14 mouse cellular contexts compared by ENCODE assay signal in the genomic region with DNA sequence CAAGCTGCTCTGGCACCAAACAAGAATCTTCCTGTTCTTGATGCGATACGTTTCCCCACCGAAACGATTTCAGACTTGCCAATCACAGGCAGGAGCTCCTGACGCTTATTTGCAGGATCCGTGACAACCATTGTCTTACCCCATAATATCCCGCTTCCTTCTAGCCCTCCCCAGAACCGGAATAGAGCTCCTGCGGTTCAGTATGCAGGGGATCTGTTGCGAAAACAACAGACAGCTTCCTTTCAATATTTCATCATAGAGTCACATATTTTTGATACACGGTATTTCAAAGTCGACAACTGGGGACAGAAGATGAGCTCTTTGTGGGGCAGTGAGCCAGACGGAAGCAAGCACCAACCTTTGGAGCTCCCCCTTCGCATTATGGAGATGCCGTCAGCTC. TPM values are rescaled to one million over a fixed set of nuclear protein-coding genes. Genes with fewer than 3 reads are reported as not detected.
A peak's percentile ranks its signal among the peaks of the same experiment; 100 is the strongest.
DNase-seq lines count a peak whose midpoint lies in the region.
"Had no signal": no experiment of that assay in that cellular context is flagged by ENCODE, and none has a peak within 500 bp of the region (broad histone marks: within the 10 kb centered on the region; RNA-seq: fewer than 3 reads in every experiment).

No protein-coding gene starts in this region.

- DNase-seq in layer of hippocampus, adult 11-12 months (ENCODE audit: low spot score), result peak; percentile 33
- DNase-seq in layer of hippocampus, postnatal 25 days (ENCODE audit: extremely low spot score in 1 of 2, low spot score in 1 of 2), result no peak
- DNase-seq in right cerebral cortex, postnatal 25 days, result peak; percentile 26
- DNase-seq in right cerebral cortex, postnatal 14 days, result no peak
- DNase-seq in layer of hippocampus, adult 9-11 months, result peak; percentile 55
- no peak for DNase-seq in urinary bladder, postnatal 36 days (ENCODE audit: low spot score in 2 of 2)
- DNase-seq in limb, embryonic 10.5 days (ENCODE audit: low spot score), result no peak
- DNase-seq: adrenal gland, postnatal 36 days; kidney, postnatal 36 days had no signal

- no peaks in the 10 kb centered on the region for H3K9me3 ChIP-seq in limb, embryonic 10.5 days (replicated peaks)
- H3K9me3 ChIP-seq: heart, embryonic 12.5 days; liver, embryonic 12.5 days had no signal

- H3K36me3 ChIP-seq in limb, embryonic 10.5 days, result no peaks in the 10 kb centered on the region
- H3K36me3 ChIP-seq: heart, embryonic 12.5 days; liver, embryonic 12.5 days had no signal

- no peak overlapping the region for H3K4me3 ChIP-seq in limb, embryonic 10.5 days
- H3K4me3 ChIP-seq: heart, embryonic 12.5 days; liver, embryonic 12.5 days had no signal

- peaks cover 4% of the 10 kb centered on the region; the same call in 1 of the 2 replicates for H3K4me1 ChIP-seq in limb, embryonic 10.5 days
- H3K4me1 ChIP-seq: heart, embryonic 12.5 days; liver, embryonic 12.5 days had no signal

- no peak overlapping the region for H3K27ac ChIP-seq in limb, embryonic 10.5 days
- H3K27ac ChIP-seq: liver, embryonic 12.5 days had no signal

- 90% methylated on average over 15 of the region's 15 CpGs for WGBS in limb, embryonic 10.5 days

- no peaks in the 10 kb centered on the region for H3K27me3 ChIP-seq in limb, embryonic 10.5 days (ENCODE audit: low read depth, poor library complexity, severe bottlenecking)
- H3K27me3 ChIP-seq: CH12.LX; heart, embryonic 12.5 days; liver, embryonic 12.5 days had no signal

RNA-seq across cellular contexts. Expression of gene Zfp648, which starts 55.8 kb away (rescaled TPM):
- total RNA-seq in layer of hippocampus, postnatal 25 days (2021), result under 1 TPM; 0.31 to 0.37 TPM
- 0.21 TPM in 1 of 2 replicates, not detected in the other for polyA plus RNA-seq in limb, embryonic 10.5 days (2016; fragmentation: Nextera tagmentation; extraction: Ambion mirVana)
- total RNA-seq: CH12.LX; megakaryocyte-erythroid progenitor cell, adult 5-6 weeks had no signal
- polyA plus RNA-seq: spleen, adult 2 months had no signal

Comparison
In these comparisons a context has a peak if more than half of its experiments do, and no peak if none do; other contexts are left out.
1. DNase-seq: peak in layer of hippocampus, adult 11-12 months (single experiment), right cerebral cortex, postnatal 25 days (single experiment) and layer of hippocampus, adult 9-11 months (single experiment); none in layer of hippocampus, postnatal 25 days (0 of 2), right cerebral cortex, postnatal 14 days (single experiment), urinary bladder, postnatal 36 days (0 of 2) and limb, embryonic 10.5 days (single experiment).